Mouse (Mus musculus): ENCODE results near the gene App.
A peak's percentile ranks its signal among the peaks of the same experiment; 100 is the strongest.

GRCm38 (mm10) chr16:85176666-85177065, 3.1 kb upstream of the App start:
- TF ChIP-seq EP300 (IDR thresholded peaks at IDR 0.05; ENCODE audit: insufficient read depth, low read depth, low read length): 0 out of 2 replicates have a peak, but pooled peaks have one; percentile 17
- no peak for TF ChIP-seq CTCF (IDR thresholded peaks at IDR 0.05)
- TF ChIP-seq POLR2A (IDR thresholded peaks at IDR 0.05; ENCODE audit: insufficient read depth, low read depth, low read length): no peak

Measured in heart, adult 2 months (tissue).